Mouse (Mus musculus) pancreas, adult 10 weeks (tissue): ENCODE data around the gene Gm6040. TPM values are rescaled to one million over a fixed set of nuclear protein-coding genes. Genes with fewer than 3 reads are reported as not detected.

Experiments
- polyA plus RNA-seq: library from polyadenylated mRNA; stranded (reverse); fragments of 350-450 nt; fragmentation: Illumina TruSeq; extraction: RNeasy Lipid Tissue Mini Kit (QIAGEN cat#74804); gene quantifications from one replicate; pipeline ENCODE4 v1.2.3, GENCODE M21; 2015; ENCODE audit warnings: low read depth, low replicate concordance; ENCODE audit not compliant: insufficient read depth

The Gm6040 gene
- polyA plus RNA-seq = not detected

GRCm38 (mm10) chr8:20921971-20922370 lies at the start of gene Gm6040:
Gene Gm6040 (minus strand): TSS chr8:20922071.

GRCm38 (mm10) chr8:20944610-20945009 lies 22.7 kb upstream of the Gm6040 start, which contains the start of gene AY761185:
Gene AY761185 (minus strand): TSS chr8:20944710.

GRCm38 (mm10) chr8:20902527-20902926 lies 19.3 kb downstream of the Gm6040 start, which contains the start of gene Gm15056:
Gene Gm15056 (minus strand): TSS chr8:20902627.

GRCm38 (mm10) chr8:20892369-20892768 lies 29.5 kb downstream of the Gm6040 start, which contains the start of gene Defb33:
Gene Defb33 (plus strand): TSS chr8:20892669.

Other genes starting within 250 kb of the Gm6040 start
- gene Defb33, start 29.4 kb downstream of the Gm6040 start, polyA plus RNA-seq = not detected
- gene Gm15056, start 19.4 kb downstream of the Gm6040 start, polyA plus RNA-seq = not detected
- not detected for gene AY761185, start 22.6 kb upstream of the Gm6040 start, polyA plus RNA-seq
- not detected for gene Defa21, start 103.5 kb upstream of the Gm6040 start, polyA plus RNA-seq
- not detected for gene Defa23, start 133.0 kb upstream of the Gm6040 start, polyA plus RNA-seq
- not detected for gene Defa35, start 143.0 kb upstream of the Gm6040 start, polyA plus RNA-seq
- gene Defa25, start 162.4 kb upstream of the Gm6040 start, polyA plus RNA-seq = not detected
- not detected for gene Gm14851, start 174.0 kb upstream of the Gm6040 start, polyA plus RNA-seq
- gene Defa30, start 212.6 kb upstream of the Gm6040 start, polyA plus RNA-seq = not detected
- gene Defa22, start 240.2 kb upstream of the Gm6040 start, polyA plus RNA-seq = not detected